Mouse (Mus musculus): ENCODE data around the gene Procr. TPM values are rescaled to one million over a fixed set of nuclear protein-coding genes. Genes with fewer than 3 reads are reported as not detected.

Gene Procr
- polyA plus RNA-seq, 1 experiment from 2014 or later = 2.3 TPM

DNA sequence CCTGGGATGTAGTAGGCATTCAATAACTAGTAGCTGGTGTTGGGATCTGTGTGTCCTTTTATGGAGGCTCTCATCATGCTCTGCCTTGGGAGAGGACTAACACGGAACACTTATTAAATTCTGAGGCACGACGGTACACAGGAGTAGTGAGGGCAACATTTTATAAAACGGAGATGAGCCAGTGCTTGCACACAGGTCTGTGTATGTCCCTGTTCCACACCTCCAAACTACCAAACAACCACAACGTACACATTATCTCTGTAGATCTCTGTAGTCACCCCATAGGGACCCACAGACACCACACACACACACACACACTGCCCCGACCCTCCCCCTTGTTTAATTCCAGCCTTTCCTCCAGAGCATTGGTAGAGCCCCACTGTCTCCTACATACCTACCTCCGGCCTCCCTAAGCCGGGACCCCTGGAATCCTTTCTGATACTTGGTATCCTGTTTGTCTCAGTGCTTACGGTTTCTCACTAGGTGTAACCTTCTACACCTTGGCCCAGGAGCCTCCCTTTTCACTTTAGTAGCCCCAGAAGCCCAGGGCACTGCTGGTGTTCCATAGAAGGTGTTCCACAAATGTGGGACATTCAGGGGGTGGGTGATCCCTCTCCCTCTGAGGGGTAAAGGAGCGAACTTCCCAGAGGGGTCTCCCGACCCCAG is 23.5 kb downstream of the Procr start:
- no peak for ATAC-seq (ENCODE audit: low FRiP score, low TSS enrichment)
- WGBS = 62% methylated on average over 11 of the region's 11 CpGs
- H3K27ac ChIP-seq (replicated peaks; ENCODE audit: low read depth, low read length) = peak overlapping the region; percentile 92; the same call in 1 of the 2 replicates

DNA sequence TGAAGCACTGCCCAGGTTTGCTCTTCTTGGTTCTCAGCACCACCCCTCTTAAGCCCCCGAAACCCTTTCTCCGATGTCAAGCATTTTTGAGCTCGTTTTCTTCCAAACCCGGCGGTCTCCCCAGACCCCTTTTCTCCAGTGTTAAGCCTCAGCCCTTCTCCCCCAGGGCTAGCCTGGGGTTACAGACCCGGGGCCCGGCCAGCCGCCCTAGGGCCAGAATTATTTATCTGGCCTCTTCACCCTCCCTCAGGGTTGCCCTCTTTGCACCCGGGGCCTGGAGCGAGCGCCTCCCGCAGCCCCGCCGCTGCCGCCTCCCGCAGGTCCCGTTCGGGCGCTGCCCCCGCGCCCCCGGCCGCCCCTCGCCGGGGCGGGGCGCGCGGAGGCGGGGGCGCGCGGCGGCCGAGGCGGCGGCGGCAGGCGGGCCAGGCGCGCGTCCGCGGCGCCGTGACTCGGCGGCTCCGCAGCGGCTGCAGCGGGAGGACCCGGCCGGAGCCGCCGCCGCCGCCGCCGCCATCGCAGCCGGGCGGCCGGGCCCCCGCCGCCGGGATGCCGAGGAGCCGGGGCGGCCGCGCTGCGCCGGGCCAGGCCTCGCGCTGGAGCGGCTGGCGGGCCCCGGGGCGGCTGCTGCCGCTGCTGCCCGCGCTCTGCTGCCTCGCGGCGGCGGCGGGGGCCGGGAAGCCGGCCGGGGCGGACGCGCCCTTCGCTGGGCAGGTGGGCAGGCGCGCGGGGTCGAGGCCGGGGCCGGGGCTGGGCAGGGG is 24.2 kb downstream of the Procr start, which contains the start of gene Mmp24:
TSS of gene Mmp24 (plus strand) at position 416 of the 758 bp plus-strand sequence.
- DNase-seq = peak; percentile 71
- 2% methylated on average over 70 of the region's 100 CpGs for WGBS
- H3K9ac ChIP-seq (replicated peaks; ENCODE audit: low read length) = peak within 1 kb of the TSS; percentile 96
- peak; percentile 32; the same call in 1 of the 2 replicates for ATAC-seq (ENCODE audit: low FRiP score, low TSS enrichment)
- 0 out of 2 replicates have a peak, but pooled peaks cover 2% of the 10 kb centered on the region for H3K27me3 ChIP-seq (ENCODE audit: control insufficient read depth, insufficient read depth, low read length)
- peak within 1 kb of the TSS; percentile 72 for H3K4me2 ChIP-seq (ENCODE audit: low read length)
- H3K9me3 ChIP-seq (ENCODE audit: control insufficient read depth, low read length) = no peaks in the 10 kb centered on the region
- H3K4me1 ChIP-seq (ENCODE audit: control insufficient read depth, insufficient read depth, low read length) = peaks cover 24% of the 10 kb centered on the region
- H3K36me3 ChIP-seq (ENCODE audit: control insufficient read depth, insufficient read depth, low read length) = no peaks in the 10 kb centered on the region
- peak within 1 kb of the TSS; percentile 71 for H3K4me3 ChIP-seq (replicated peaks; ENCODE audit: low read depth, low read length)
- peak within 1 kb of the TSS; percentile 92 for H3K27ac ChIP-seq (replicated peaks; ENCODE audit: low read depth, low read length)

More for the DNA sequence above, 23.5 kb downstream of the Procr start:
- peak overlapping the region; percentile 45 for H3K4me3 ChIP-seq (replicated peaks; ENCODE audit: low read depth, low read length)
- peaks cover 24% of the 10 kb centered on the region for H3K4me1 ChIP-seq (ENCODE audit: control insufficient read depth, insufficient read depth, low read length)
- H3K36me3 ChIP-seq (ENCODE audit: control insufficient read depth, insufficient read depth, low read length) = no peaks in the 10 kb centered on the region
- H3K9ac ChIP-seq (replicated peaks; ENCODE audit: low read length) = peak overlapping the region; percentile 96; the same call in 1 of the 2 replicates
- H3K9me3 ChIP-seq (ENCODE audit: control insufficient read depth, low read length) = no peaks in the 10 kb centered on the region
- H3K27me3 ChIP-seq (ENCODE audit: control insufficient read depth, insufficient read depth, low read length) = 0 out of 2 replicates have a peak, but pooled peaks cover 2% of the 10 kb centered on the region
- peak overlapping the region; percentile 72 for H3K4me2 ChIP-seq (ENCODE audit: low read length)
- DNase-seq = no peak

DNA sequence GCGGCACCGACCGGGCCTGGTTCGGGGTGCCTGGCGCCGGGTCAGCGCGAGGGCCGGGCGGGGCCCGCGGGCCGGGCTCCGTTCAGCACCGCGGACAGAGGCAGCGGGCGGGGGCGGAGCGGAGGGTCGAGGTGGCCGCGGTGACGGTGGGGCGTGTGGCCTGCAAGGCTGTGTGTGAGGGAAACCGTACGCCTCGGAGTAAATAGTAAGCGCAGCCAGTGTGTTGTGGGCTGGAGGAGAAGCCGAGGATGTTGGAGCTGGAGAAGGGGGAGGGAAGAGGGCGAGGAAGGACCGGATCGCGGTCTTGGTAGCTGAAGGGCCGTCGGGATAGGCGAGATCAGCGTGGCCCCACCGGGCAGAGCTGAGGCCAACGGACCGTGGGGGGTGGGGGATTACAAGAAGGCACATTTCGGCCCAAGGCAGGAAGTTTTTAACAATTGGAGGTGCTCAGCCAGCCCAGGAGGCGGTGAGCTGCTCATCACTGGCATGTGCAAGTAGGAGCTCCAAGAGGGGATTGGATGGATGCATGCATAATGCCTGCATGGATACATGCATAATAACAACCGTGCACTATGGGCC is 24.9 kb downstream of the Procr start:
- Histone ChIP-seq H3K27me3 (ENCODE audit: control insufficient read depth, insufficient read depth, low read length) (0 out of 2 replicates have a peak, but pooled peaks cover 2% of the 10 kb centered on the region), H3K9me3 (ENCODE audit: control insufficient read depth, low read length) (no peaks in the 10 kb centered on the region), H3K4me2 (ENCODE audit: low read length) (peak overlapping the region; percentile 72), H3K36me3 (ENCODE audit: control insufficient read depth, insufficient read depth, low read length) (no peaks in the 10 kb centered on the region), H3K4me1 (ENCODE audit: control insufficient read depth, insufficient read depth, low read length) (peaks cover 24% of the 10 kb centered on the region), H3K4me3 (replicated peaks; ENCODE audit: low read depth, low read length) (peak overlapping the region; percentile 71), H3K27ac (replicated peaks; ENCODE audit: low read depth, low read length) (peak overlapping the region; percentile 92), H3K9ac (replicated peaks; ENCODE audit: low read length) (peak overlapping the region; percentile 96)
- under 1% methylated on average over 44 of the region's 44 CpGs for WGBS
- peak; percentile 77 for ATAC-seq (ENCODE audit: low FRiP score, low TSS enrichment)
- peak; percentile 74 for DNase-seq

DNA sequence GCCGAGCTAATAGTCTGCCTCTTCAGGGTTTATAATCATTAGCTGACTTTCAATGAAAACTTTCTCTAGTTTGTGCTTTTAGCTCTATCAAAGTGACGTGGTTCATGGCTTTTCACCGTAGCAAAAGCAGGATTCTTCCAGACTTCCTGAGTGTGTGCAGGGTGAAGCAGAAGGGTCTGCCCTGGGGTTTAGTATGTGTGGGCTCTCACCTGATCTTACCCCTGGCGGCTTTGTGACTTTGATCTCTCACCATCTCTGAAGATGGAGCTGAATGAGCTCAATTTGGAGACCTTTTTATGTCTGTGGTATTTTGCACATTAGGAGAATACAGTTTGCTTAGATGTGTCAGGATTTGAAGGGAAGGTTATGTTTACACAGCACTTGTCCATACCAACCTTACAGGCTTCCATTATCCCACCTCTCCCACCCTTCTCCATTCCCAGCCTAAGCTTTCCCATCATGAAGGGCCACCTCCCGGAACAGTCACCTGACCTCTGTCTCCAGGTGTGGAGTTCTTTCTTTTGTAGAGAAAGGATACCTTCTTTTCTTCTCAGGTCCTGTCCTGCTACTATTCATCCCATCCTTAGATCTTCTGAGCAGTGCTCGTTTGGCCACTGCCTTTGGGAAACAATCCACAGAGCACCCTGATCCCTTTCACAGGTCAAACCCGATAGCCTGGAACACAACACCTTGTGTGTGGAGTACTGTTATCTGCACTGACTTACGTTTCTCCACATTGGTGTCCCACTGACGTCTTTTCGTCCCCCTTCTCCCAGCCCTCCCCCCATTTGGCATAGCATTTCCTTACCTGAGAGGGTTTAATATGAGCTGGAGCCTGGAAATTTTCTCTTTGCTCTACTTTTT is 26.1 kb downstream of the Procr start:
- Histone ChIP-seq H3K9me3 (ENCODE audit: control insufficient read depth, low read length) (no peaks in the 10 kb centered on the region), H3K4me3 (replicated peaks; ENCODE audit: low read depth, low read length) (no peak overlapping the region), H3K27me3 (ENCODE audit: control insufficient read depth, insufficient read depth, low read length) (0 out of 2 replicates have a peak, but pooled peaks cover 2% of the 10 kb centered on the region), H3K36me3 (ENCODE audit: control insufficient read depth, insufficient read depth, low read length) (no peaks in the 10 kb centered on the region), H3K9ac (replicated peaks; ENCODE audit: low read length) (no peak overlapping the region; the same call in 1 of the 2 replicates), H3K27ac (replicated peaks; ENCODE audit: low read depth, low read length) (no peak overlapping the region), H3K4me1 (ENCODE audit: control insufficient read depth, insufficient read depth, low read length) (peaks cover 24% of the 10 kb centered on the region), H3K4me2 (ENCODE audit: low read length) (peak overlapping the region; percentile 72)
- ATAC-seq (ENCODE audit: low FRiP score, low TSS enrichment) (no peak), DNase-seq (no peak)
- WGBS = 71% methylated on average over 10 of the region's 10 CpGs

DNA sequence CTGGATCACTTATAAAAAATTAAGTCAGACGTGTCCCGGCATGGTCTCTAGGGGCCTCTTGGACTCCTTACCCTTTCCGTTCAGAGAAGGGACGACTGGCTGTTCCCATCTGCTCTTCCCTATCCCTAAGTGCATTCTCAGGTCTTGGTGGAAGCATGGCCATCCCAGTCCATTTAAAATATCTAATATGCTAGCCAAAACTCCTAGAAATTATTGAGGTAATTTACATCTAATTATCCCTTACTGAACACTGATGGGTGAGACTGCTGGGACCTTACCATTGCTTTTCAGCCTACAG is 26.7 kb downstream of the Procr start:
- H3K4me2 ChIP-seq (ENCODE audit: low read length) = peak overlapping the region; percentile 72
- no peak overlapping the region for H3K27ac ChIP-seq (replicated peaks; ENCODE audit: low read depth, low read length)
- 0 out of 2 replicates have a peak, but pooled peaks cover 2% of the 10 kb centered on the region for H3K27me3 ChIP-seq (ENCODE audit: control insufficient read depth, insufficient read depth, low read length)
- DNase-seq (no peak), ATAC-seq (ENCODE audit: low FRiP score, low TSS enrichment) (no peak)
- WGBS = 52% methylated on average over 4 of the region's 4 CpGs
- H3K36me3 ChIP-seq (ENCODE audit: control insufficient read depth, insufficient read depth, low read length) = no peaks in the 10 kb centered on the region
- peaks cover 24% of the 10 kb centered on the region for H3K4me1 ChIP-seq (ENCODE audit: control insufficient read depth, insufficient read depth, low read length)
- no peak overlapping the region for H3K4me3 ChIP-seq (replicated peaks; ENCODE audit: low read depth, low read length)
- H3K9ac ChIP-seq (replicated peaks; ENCODE audit: low read length) = no peak overlapping the region
- H3K9me3 ChIP-seq (ENCODE audit: control insufficient read depth, low read length) = no peaks in the 10 kb centered on the region

DNA sequence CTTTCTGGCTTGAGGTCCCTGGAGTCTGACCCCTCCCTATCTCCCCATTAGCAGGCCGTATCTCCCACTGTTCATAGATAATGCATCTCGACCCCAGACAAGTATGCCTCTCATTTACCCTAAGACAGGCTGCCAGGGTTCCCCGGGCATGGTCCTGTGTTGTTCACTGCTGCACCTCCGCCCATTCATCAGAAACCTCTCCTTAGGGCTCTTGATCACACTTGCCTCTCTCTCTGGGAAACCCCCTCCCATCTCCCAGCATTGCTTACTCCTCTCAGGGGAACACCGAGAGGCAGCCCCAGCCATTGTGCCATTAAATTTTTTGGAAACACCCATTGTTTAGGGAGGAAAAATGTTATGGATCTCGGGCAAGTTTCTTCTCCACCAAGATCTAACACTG is 27.1 kb downstream of the Procr start:
- Histone ChIP-seq H3K27me3 (ENCODE audit: control insufficient read depth, insufficient read depth, low read length) (0 out of 2 replicates have a peak, but pooled peaks cover 2% of the 10 kb centered on the region), H3K4me3 (replicated peaks; ENCODE audit: low read depth, low read length) (no peak overlapping the region), H3K27ac (replicated peaks; ENCODE audit: low read depth, low read length) (no peak overlapping the region), H3K4me1 (ENCODE audit: control insufficient read depth, insufficient read depth, low read length) (peaks cover 24% of the 10 kb centered on the region), H3K4me2 (ENCODE audit: low read length) (0 out of 2 replicates have a peak overlapping the region, but pooled peaks have one; percentile 72), H3K9ac (replicated peaks; ENCODE audit: low read length) (no peak overlapping the region), H3K36me3 (ENCODE audit: control insufficient read depth, insufficient read depth, low read length) (no peaks in the 10 kb centered on the region), H3K9me3 (ENCODE audit: control insufficient read depth, low read length) (no peaks in the 10 kb centered on the region)
- ATAC-seq (ENCODE audit: low FRiP score, low TSS enrichment) = no peak
- 51% methylated on average over 6 of the region's 6 CpGs for WGBS
- DNase-seq = no peak

DNA sequence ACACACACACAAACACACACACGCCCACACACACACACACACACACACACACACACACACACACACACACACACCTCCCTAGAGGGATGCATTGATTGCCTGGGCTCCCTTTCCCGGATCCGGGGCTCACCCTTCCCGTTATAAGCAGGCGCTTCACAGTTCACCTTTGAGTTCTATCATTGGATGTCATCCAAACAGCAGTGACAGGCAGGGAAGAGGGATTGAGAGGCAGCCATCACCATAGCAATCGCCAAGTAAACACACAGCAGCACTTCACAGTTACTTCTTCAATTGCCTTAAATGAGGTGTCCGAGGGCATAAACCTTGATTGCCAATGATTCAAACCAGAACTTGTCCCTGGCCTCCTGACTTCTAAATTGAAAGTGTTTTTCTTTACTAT is 28.1 kb downstream of the Procr start:
- H3K4me3 ChIP-seq (replicated peaks; ENCODE audit: low read depth, low read length) = no peak overlapping the region
- H3K9ac ChIP-seq (replicated peaks; ENCODE audit: low read length) = no peak overlapping the region
- H3K9me3 ChIP-seq (ENCODE audit: control insufficient read depth, low read length) = no peaks in the 10 kb centered on the region
- H3K4me2 ChIP-seq (ENCODE audit: low read length) = no peak overlapping the region
- H3K36me3 ChIP-seq (ENCODE audit: control insufficient read depth, insufficient read depth, low read length) = no peaks in the 10 kb centered on the region
- peaks cover 24% of the 10 kb centered on the region for H3K4me1 ChIP-seq (ENCODE audit: control insufficient read depth, insufficient read depth, low read length)
- H3K27ac ChIP-seq (replicated peaks; ENCODE audit: low read depth, low read length) = no peak overlapping the region
- ATAC-seq (ENCODE audit: low FRiP score, low TSS enrichment) (no peak), DNase-seq (peak; percentile 39)
- 0 out of 2 replicates have a peak, but pooled peaks cover 2% of the 10 kb centered on the region for H3K27me3 ChIP-seq (ENCODE audit: control insufficient read depth, insufficient read depth, low read length)
- 61% methylated on average over 7 of the region's 7 CpGs for WGBS

DNA sequence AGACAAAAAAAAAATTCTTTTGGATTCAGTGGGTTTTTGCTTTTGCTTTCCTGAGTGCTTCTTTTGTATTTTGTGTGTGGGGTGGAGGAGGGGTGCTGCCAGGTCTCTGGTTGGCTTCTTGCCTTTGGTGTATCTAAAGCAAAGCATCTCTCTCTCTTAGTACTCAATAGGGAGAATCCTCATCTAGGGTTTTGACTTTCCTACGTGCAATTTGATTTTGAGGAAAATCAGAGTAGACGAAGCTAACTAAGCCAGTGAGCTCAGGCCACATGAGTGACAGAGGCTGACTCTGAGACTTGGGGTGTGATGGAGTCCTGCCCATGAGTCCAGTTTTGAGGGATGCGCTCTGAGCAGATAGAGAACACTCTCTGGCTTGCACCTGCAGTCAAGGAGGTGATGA is 28.6 kb downstream of the Procr start:
- ATAC-seq (ENCODE audit: low FRiP score, low TSS enrichment) (no peak), DNase-seq (no peak)
- Histone ChIP-seq H3K36me3 (ENCODE audit: control insufficient read depth, insufficient read depth, low read length) (no peaks in the 10 kb centered on the region), H3K4me3 (replicated peaks; ENCODE audit: low read depth, low read length) (no peak overlapping the region), H3K4me1 (ENCODE audit: control insufficient read depth, insufficient read depth, low read length) (peaks cover 24% of the 10 kb centered on the region), H3K27ac (replicated peaks; ENCODE audit: low read depth, low read length) (no peak overlapping the region), H3K9ac (replicated peaks; ENCODE audit: low read length) (no peak overlapping the region), H3K9me3 (ENCODE audit: control insufficient read depth, low read length) (no peaks in the 10 kb centered on the region), H3K27me3 (ENCODE audit: control insufficient read depth, insufficient read depth, low read length) (0 out of 2 replicates have a peak, but pooled peaks cover 2% of the 10 kb centered on the region), H3K4me2 (ENCODE audit: low read length) (no peak overlapping the region)
- 87% methylated on average over 3 of the region's 3 CpGs for WGBS
